Mouse (Mus musculus) skeletal muscle tissue, adult 2 months (tissue): ENCODE results near the gene Gm14444.
"Not testable (repeated sequence)": the region's sequence is repeated elsewhere in the genome, so short reads cannot be mapped to it uniquely, and the experiment has no call there.

Source experiments
- DNase-seq: peaks from one replicate; pipeline ENCODE4 v3.0.0-alpha.2; 2012; ENCODE audit warnings: low read depth, low spot score

Gene Gm14444

GRCm38 (mm10) chr2:175010022-175010421 lies at the start of gene Gm14444:
Gene Gm14444 (plus strand): TSS chr2:175010241.
- not testable (repeated sequence) for DNase-seq

- DNase-seq = not testable (repeated sequence)
Observed at GRCm38 (mm10) chr2:174965466-174965865, 44.6 kb upstream of the Gm14444 start.

GRCm38 (mm10) chr2:175044268-175044667 lies 34.2 kb downstream of the Gm14444 start:
- not testable (repeated sequence) for DNase-seq

- DNase-seq = not testable (repeated sequence)
Observed at GRCm38 (mm10) chr2:175067681-175068261, 57.7 kb downstream of the Gm14444 start, which contains the start of gene Gm14393. Gene Gm14393 (minus strand): TSS chr2:175067781.
